Mouse (Mus musculus) hindbrain, postnatal 0 days (tissue): ENCODE results near the gene 4930426L09Rik. TPM values are rescaled to one million over a fixed set of nuclear protein-coding genes. Genes with fewer than 3 reads are reported as not detected.

Source experiments
- ATAC-seq: fragments of 200-750 bp; cut with Nextera tagmentation; 2 replicates; pipeline ENCODE4 v1.8.0; 2017; ENCODE audit warnings: mild to moderate bottlenecking, moderate TSS enrichment, moderate library complexity
- DNase-seq: peaks from one replicate; pipeline ENCODE4 v3.0.0-alpha.2; 2015; ENCODE audit warnings: low spot score
- H3K27ac ChIP-seq: fragments of 300-500 bp; sonication (generic); 2 replicates; pipeline ENCODE4 v1.5.1; 2014; ENCODE audit warnings: mild to moderate bottlenecking
- H3K27me3 ChIP-seq: fragments of 300-500 bp; sonication (generic); 2 replicates; pipeline ENCODE4 v1.6.1; 2014; ENCODE audit warnings: low read length, mixed read lengths; ENCODE audit not compliant: insufficient read depth
- H3K36me3 ChIP-seq: fragments of 300-500 bp; sonication (generic); 2 replicates; pipeline ENCODE4 v1.6.1; 2014; ENCODE audit warnings: low read length, mixed read lengths; ENCODE audit not compliant: insufficient read depth
- H3K4me1 ChIP-seq: fragments of 300-500 bp; sonication (generic); 2 replicates; pipeline ENCODE4 v1.6.1; 2014; ENCODE audit warnings: antibody characterized with exemption, low read length, mixed read lengths; ENCODE audit not compliant: insufficient read depth
- H3K4me2 ChIP-seq: fragments of 300-500 bp; sonication (generic); 2 replicates; pipeline ENCODE4 v1.6.1; 2014; ENCODE audit warnings: low read depth, mild to moderate bottlenecking, low read length, moderate library complexity, mixed read lengths
- H3K4me3 ChIP-seq: fragments of 300-500 bp; sonication (generic); 2 replicates; pipeline ENCODE4 v1.5.1; 2014; ENCODE audit warnings: low read length
- H3K9ac ChIP-seq: fragments of 300-500 bp; sonication (generic); replicated peaks from 2 replicates; pipeline ENCODE4 v1.6.1; 2014; ENCODE audit warnings: mild to moderate bottlenecking, low read length, moderate library complexity, mixed read lengths
- H3K9me3 ChIP-seq: fragments of 300-500 bp; sonication (generic); 2 replicates; pipeline ENCODE4 v1.6.1; 2016; ENCODE audit warnings: low read length, mixed read lengths
- CTCF ChIP-seq: IDR thresholded peaks from 2 replicates; pipeline ENCODE4 v1.5.1; 2016; ENCODE audit warnings: antibody characterized with exemption, control low read depth, low read depth
- WGBS: fragments of 180-500 bp; shearing (Covaris S2); extraction: QIAGEN DNeasy Blood & Tissue Kit; methylation state at CpG from one replicate; pipeline ENCODE4 v1.1.7; 2014; 5-methylcytosine and 5-hydroxymethylcytosine counted together
- polyA plus RNA-seq: library from polyadenylated mRNA; unstranded; fragments of >200 nt; fragmentation: Nextera tagmentation; extraction: Ambion mirVana; gene quantifications from 2 replicates; pipeline ENCODE4 v1.2.1, GENCODE M21; 2015
- total RNA-seq: library from RNA; depleted of rRNA; stranded (reverse); fragments of >200 nt; gene quantifications from 2 replicates; pipeline ENCODE4 v1.2.3, GENCODE M21; 2014

Gene 4930426L09Rik
- total and polyA plus RNA-seq, 2 experiments from 2014 or later = 0.76 to 2.0 TPM

DNA sequence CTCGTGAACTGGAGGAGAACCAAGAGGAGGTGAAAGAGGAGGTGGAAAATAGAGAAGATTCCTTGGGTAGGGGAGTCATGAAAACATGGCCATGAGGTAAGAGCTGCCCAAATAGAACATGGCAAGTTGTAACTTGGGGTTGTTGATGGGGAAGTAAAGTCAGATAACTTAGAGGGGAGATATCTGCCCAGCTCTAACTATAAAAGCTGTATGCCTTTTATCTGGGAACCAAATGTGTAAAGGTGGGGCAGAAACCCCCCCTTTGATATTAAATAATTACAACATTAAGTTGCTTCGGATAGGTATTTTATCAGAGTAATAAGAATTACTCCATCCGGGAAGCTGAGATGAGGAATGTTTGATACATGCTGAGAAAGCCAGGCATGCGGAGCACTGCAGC, 19.1 kb upstream of the 4930426L09Rik start:
- Histone ChIP-seq H3K9ac (no peak overlapping the region), H3K36me3 (no peaks in the 10 kb centered on the region), H3K27ac (no peak overlapping the region), H3K4me3 (no peak overlapping the region), H3K4me2 (no peak overlapping the region), H3K4me1 (no peaks in the 10 kb centered on the region), H3K9me3 (no peaks in the 10 kb centered on the region), H3K27me3 (no peaks in the 10 kb centered on the region)
- no peak for DNase-seq
- WGBS = 80% methylated on average over 4 of the region's 4 CpGs
- no peak for ATAC-seq
- TF ChIP-seq CTCF = no peak

DNA sequence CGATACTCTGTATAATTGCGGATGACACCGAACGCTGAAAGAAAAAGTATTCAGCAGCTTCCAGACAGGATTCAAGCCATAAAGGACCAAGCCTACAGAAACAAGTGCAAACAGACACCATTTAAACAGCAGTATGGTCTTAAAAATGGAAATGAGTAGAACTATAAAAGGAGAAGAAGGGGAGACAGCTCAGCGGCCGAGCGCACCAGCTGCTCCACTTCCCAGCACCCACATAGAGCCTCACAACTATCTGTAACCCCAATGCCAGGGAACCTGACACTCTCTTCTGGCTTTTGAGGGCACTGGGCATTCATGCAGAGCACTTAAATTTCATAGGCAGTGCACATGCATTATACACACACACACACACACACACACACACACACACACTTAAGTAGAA, 18.5 kb upstream of the 4930426L09Rik start:
- Histone ChIP-seq H3K9ac (no peak overlapping the region), H3K9me3 (no peaks in the 10 kb centered on the region), H3K27ac (no peak overlapping the region), H3K36me3 (no peaks in the 10 kb centered on the region), H3K4me1 (no peaks in the 10 kb centered on the region), H3K4me2 (no peak overlapping the region), H3K27me3 (no peaks in the 10 kb centered on the region), H3K4me3 (no peak overlapping the region)
- no peak for DNase-seq
- TF ChIP-seq CTCF = no peak
- 66% methylated on average over 7 of the region's 7 CpGs for WGBS
- no peak for ATAC-seq

DNA sequence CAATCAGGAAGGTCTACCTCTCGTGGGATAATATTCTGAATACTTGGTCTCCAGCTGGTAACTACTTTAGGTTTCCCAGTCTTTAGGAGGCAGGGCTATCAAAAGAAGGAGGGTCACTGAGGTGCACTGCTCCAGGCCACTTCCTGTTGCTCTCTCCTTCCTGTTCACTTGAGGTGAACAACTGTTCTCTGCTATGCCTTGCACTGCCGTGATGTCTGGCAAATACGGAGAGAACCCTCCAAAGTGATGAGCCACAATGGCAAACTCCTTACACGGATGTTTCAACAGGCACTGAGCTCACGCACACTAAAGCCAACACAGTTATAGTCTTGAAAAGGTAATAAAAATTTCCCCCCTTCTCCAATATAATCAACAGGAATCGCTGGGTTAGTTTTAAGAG, 15.6 kb upstream of the 4930426L09Rik start:
- 85% methylated on average over 6 of the region's 6 CpGs for WGBS
- Histone ChIP-seq H3K9me3 (no peaks in the 10 kb centered on the region), H3K4me3 (no peak overlapping the region), H3K4me1 (no peaks in the 10 kb centered on the region), H3K9ac (no peak overlapping the region), H3K27me3 (no peaks in the 10 kb centered on the region), H3K27ac (no peak overlapping the region), H3K4me2 (no peak overlapping the region), H3K36me3 (no peaks in the 10 kb centered on the region)
- DNase-seq = no peak
- no peak for TF ChIP-seq CTCF
- no peak for ATAC-seq

GRCm38 (mm10) chr2:18983546-18983945, 14.6 kb upstream of the 4930426L09Rik start:
- no peak overlapping the region for H3K4me2 ChIP-seq
- TF ChIP-seq CTCF = no peak
- ATAC-seq = no peak

GRCm38 (mm10) chr2:18984095-18984847, 13.9 kb upstream of the 4930426L09Rik start:
- WGBS = 92% methylated on average over 15 of the region's 15 CpGs
- no peak for DNase-seq
- no peak for TF ChIP-seq CTCF

More at GRCm38 (mm10) chr2:18983546-18983945, 14.6 kb upstream of the 4930426L09Rik start:
- no peaks in the 10 kb centered on the region for H3K9me3 ChIP-seq
- no peaks in the 10 kb centered on the region for H3K27me3 ChIP-seq
- H3K9ac ChIP-seq = no peak overlapping the region
- no peak for DNase-seq
- no peaks in the 10 kb centered on the region for H3K4me1 ChIP-seq
- H3K36me3 ChIP-seq = no peaks in the 10 kb centered on the region
- no peak overlapping the region for H3K27ac ChIP-seq
- no peak overlapping the region for H3K4me3 ChIP-seq

DNA sequence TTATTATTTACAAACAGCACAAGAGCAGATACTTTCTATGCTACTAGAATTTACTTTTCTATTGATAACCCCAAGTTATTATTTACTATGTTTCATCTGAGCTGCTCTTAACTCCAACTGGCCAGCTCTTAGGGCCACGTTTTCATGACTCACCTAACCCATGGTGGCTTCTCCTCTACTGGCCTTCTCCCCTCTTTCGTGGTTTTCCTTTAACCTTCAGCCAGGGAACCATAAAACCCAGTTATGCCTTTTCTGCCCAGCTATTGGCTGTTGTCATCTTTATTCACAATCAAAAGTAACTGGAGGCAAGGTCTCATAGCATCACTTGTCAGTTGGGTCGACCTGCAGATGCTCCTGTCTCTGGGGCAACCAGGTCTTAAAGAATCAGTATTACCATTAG, 12.6 kb upstream of the 4930426L09Rik start:
- H3K27me3 ChIP-seq = no peaks in the 10 kb centered on the region
- no peaks in the 10 kb centered on the region for H3K9me3 ChIP-seq
- no peak for TF ChIP-seq CTCF
- H3K36me3 ChIP-seq = no peaks in the 10 kb centered on the region
- no peak overlapping the region for H3K4me2 ChIP-seq
- DNase-seq (no peak), ATAC-seq (no peak)
- no peak overlapping the region for H3K9ac ChIP-seq
- no peak overlapping the region for H3K4me3 ChIP-seq
- 83% methylated on average over 3 of the region's 3 CpGs for WGBS
- H3K4me1 ChIP-seq = no peaks in the 10 kb centered on the region
- no peak overlapping the region for H3K27ac ChIP-seq

More at GRCm38 (mm10) chr2:18984095-18984847, 13.9 kb upstream of the 4930426L09Rik start:
- no peak for ATAC-seq
- no peaks in the 10 kb centered on the region for H3K36me3 ChIP-seq
- H3K4me3 ChIP-seq = no peak overlapping the region
- no peak overlapping the region for H3K9ac ChIP-seq
- H3K4me1 ChIP-seq = no peaks in the 10 kb centered on the region
- H3K9me3 ChIP-seq = no peaks in the 10 kb centered on the region
- no peaks in the 10 kb centered on the region for H3K27me3 ChIP-seq
- no peak overlapping the region for H3K27ac ChIP-seq
- no peak overlapping the region for H3K4me2 ChIP-seq

GRCm38 (mm10) chr2:18988885-18989284, 9.3 kb upstream of the 4930426L09Rik start:
- no peaks in the 10 kb centered on the region for H3K4me1 ChIP-seq
- H3K27me3 ChIP-seq = no peaks in the 10 kb centered on the region
- no peak overlapping the region for H3K4me2 ChIP-seq
- ATAC-seq (no peak), DNase-seq (no peak)
- no peak for TF ChIP-seq CTCF
- no peaks in the 10 kb centered on the region for H3K36me3 ChIP-seq
- H3K9me3 ChIP-seq = no peaks in the 10 kb centered on the region
- no peak overlapping the region for H3K27ac ChIP-seq
- WGBS = 89% methylated on average over 3 of the region's 3 CpGs
- no peak overlapping the region for H3K9ac ChIP-seq
- H3K4me3 ChIP-seq = no peak overlapping the region
